Mouse (Mus musculus): ENCODE measurements around the gene Gabrr3.
"Not testable (repeated sequence)": the region's sequence is repeated elsewhere in the genome, so short reads cannot be mapped to it uniquely, and the experiment has no call there.

- TF ChIP-seq CTCF (IDR thresholded peaks at IDR 0.05; ENCODE audit: low read depth, low read length); POLR2A (IDR thresholded peaks at IDR 0.05; ENCODE audit: extremely low read depth, insufficient read depth, low read length): not testable (repeated sequence)
Measured at GRCm38 (mm10) chr16:59459259-59459861, 52.2 kb downstream of the Gabrr3 start.
